ENCODE assay signal across 8 mouse cellular contexts in the genomic region with DNA sequence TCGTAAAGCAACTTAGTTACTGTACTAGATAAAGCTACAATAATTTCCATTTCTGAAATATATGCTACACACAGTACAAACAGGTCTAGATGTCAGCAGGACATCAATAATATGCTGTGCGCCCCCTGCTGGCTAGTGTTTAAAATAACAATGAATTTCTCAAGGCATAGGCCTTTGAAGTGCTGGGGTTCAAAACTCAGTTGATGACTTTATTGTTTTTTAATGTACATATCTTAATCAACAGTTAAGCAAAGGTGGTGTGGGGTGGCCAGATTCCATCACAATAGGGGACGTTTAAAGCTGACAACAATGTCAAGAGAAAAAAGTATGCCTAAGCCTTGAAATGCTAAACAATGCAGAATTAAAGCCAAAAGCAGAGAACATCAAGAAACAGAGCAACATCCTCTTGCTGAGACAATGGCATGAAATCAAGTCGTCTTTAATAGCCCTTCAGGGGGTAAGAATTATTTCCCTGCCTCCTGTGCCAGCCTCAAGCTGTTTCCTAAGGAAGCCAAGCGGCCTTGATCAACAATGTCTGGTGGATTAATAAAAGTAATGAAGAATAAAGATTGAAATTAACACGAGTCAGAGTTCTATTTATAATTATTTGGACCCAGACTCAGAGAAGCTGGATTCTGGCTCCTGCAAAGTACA. TPM values are rescaled to one million over a fixed set of nuclear protein-coding genes. Genes with fewer than 3 reads are reported as not detected.
DNase-seq lines count a peak whose midpoint lies in the region; ATAC-seq and TF ChIP-seq lines count a peak whose summit lies in the region.

No protein-coding gene starts in this region.

- DNase-seq in A20 (ENCODE audit: low read depth, low spot score), result peak; percentile 63
- peak; percentile 68 for DNase-seq in CH12.LX (ENCODE audit: extremely low read depth)
- peak; percentile 71 to 75 for DNase-seq in cerebellum, adult 2 months
- peak; percentile 86 for DNase-seq in lung, postnatal 0 days (ENCODE audit: low spot score)
- DNase-seq in right cerebral cortex, postnatal 4 days, result peak; percentile 75
- DNase-seq in layer of hippocampus, postnatal 36 days, result no peak

- H3K36me3 ChIP-seq in CH12.LX (replicated peaks in 1 of 2; ENCODE audit: control insufficient read depth in 1 of 2, insufficient read depth in 1 of 2, low read length in 1 of 2), result no peaks in the 10 kb centered on the region
- H3K36me3 ChIP-seq in intestine, postnatal 0 days (ENCODE audit: control insufficient read depth, insufficient read depth), result no peaks in the 10 kb centered on the region
- H3K36me3 ChIP-seq in lung, postnatal 0 days (ENCODE audit: insufficient read depth, low read length), result no peaks in the 10 kb centered on the region

- H3K4me1 ChIP-seq in CH12.LX (ENCODE audit: control insufficient read depth in 1 of 2, insufficient read depth in 2 of 2), result peaks cover 5 to 7% of the 10 kb centered on the region in 2 experiments; a peak in 3 of 4 replicates
- peaks cover 16% of the 10 kb centered on the region for H3K4me1 ChIP-seq in cerebellum, adult 2 months (ENCODE audit: control insufficient read depth, insufficient read depth, low read length)
- no peaks in the 10 kb centered on the region for H3K4me1 ChIP-seq in intestine, postnatal 0 days (replicated peaks; ENCODE audit: control insufficient read depth, insufficient read depth, low read length)
- H3K4me1 ChIP-seq in lung, postnatal 0 days (ENCODE audit: insufficient read depth, low read depth, low read length), result no peaks in the 10 kb centered on the region

- H3K79me2 ChIP-seq in CH12.LX (replicated peaks; ENCODE audit: control insufficient read depth, extremely low read depth, insufficient read depth, poor library complexity, severe bottlenecking), result no peaks in the 10 kb centered on the region

- in situ Hi-C loops in CH12.LX (cut with MboI; ENCODE audit: low pct_ligation_motif_present, low pct_unique_long_range_greater_than_20kb, low sequenced_read_pairs), result loop anchor here (10.0 kb wide), 1 partner anchor 293 kb away; no protein-coding TSS in a partner anchor

- H3K9me3 ChIP-seq in CH12.LX (replicated peaks; ENCODE audit: low read length), result peaks cover 8% of the 10 kb centered on the region
- H3K9me3 ChIP-seq in intestine, postnatal 0 days (ENCODE audit: control insufficient read depth), result no peaks in the 10 kb centered on the region
- H3K9me3 ChIP-seq in lung, postnatal 0 days (ENCODE audit: low read length), result no peaks in the 10 kb centered on the region

- TF ChIP-seq POLR2A in CH12.LX (IDR thresholded peaks at IDR 0.05; ENCODE audit: low read depth, low read length), result no peak
- no peak for TF ChIP-seq POLR2A in cerebellum, adult 2 months (IDR thresholded peaks at IDR 0.05; ENCODE audit: borderline replicate concordance, insufficient read depth, low read length)

- no peak overlapping the region for H3K27ac ChIP-seq in CH12.LX (ENCODE audit: insufficient read depth, low read depth)
- no peak overlapping the region for H3K27ac ChIP-seq in cerebellum, adult 2 months (ENCODE audit: insufficient read depth, low read length)
- H3K27ac ChIP-seq in intestine, postnatal 0 days (ENCODE audit: low read depth, low read length), result no peak overlapping the region
- H3K27ac ChIP-seq in lung, postnatal 0 days (ENCODE audit: low read length), result no peak overlapping the region

- no peak for TF ChIP-seq EP300 in CH12.LX (IDR thresholded peaks at IDR 0.05; ENCODE audit: low read length)
- no peak for TF ChIP-seq EP300 in lung, postnatal 0 days (IDR thresholded peaks at IDR 0.05)

- no peak overlapping the region for H3K4me2 ChIP-seq in CH12.LX (ENCODE audit: insufficient read depth, low read depth, poor library complexity, severe bottlenecking)
- H3K4me2 ChIP-seq in intestine, postnatal 0 days (replicated peaks; ENCODE audit: low read depth), result peak overlapping the region; percentile 98
- H3K4me2 ChIP-seq in lung, postnatal 0 days (replicated peaks; ENCODE audit: low read depth, low read length), result peak overlapping the region; percentile 87

- 0 out of 2 replicates have a peak, but pooled peaks have one; percentile 32 for ATAC-seq in granulocyte monocyte progenitor cell, adult 5-6 weeks (replicated peaks; ENCODE audit: poor library complexity, severe bottlenecking)
- ATAC-seq in intestine, postnatal 0 days, result no peak
- no peak for ATAC-seq in lung, postnatal 0 days

- TF ChIP-seq CTCF in CH12.LX (conservative IDR thresholded peaks at IDR 0.05 in 1 of 2, IDR thresholded peaks at IDR 0.05 in 1 of 2; ENCODE audit: low read depth in 2 of 2, low read length in 2 of 2), result peak; percentile 25 to 77; a peak in 3 of 4 replicates
- TF ChIP-seq CTCF in cerebellum, adult 2 months (IDR thresholded peaks at IDR 0.05; ENCODE audit: borderline replicate concordance, insufficient read depth, low read depth, low read length), result peak; percentile 29; the same call in 1 of the 2 replicates
- TF ChIP-seq CTCF in intestine, postnatal 0 days (IDR thresholded peaks at IDR 0.05; ENCODE audit: low read depth), result peak; percentile 84
- TF ChIP-seq CTCF in lung, postnatal 0 days (IDR thresholded peaks at IDR 0.05), result peak; percentile 81

- H3K4me3 ChIP-seq in CH12.LX (replicated peaks in 1 of 3; ENCODE audit: low read depth in 2 of 3, low read length in 2 of 3, poor library complexity in 1 of 3), result no peak overlapping the region
- H3K4me3 ChIP-seq in cerebellum, adult 2 months (replicated peaks; ENCODE audit: insufficient read depth, low read depth, low read length), result peak overlapping the region; percentile 39
- H3K4me3 ChIP-seq in intestine, postnatal 0 days (ENCODE audit: low read depth, low read length), result peak overlapping the region; percentile 68
- peak overlapping the region; percentile 86 for H3K4me3 ChIP-seq in lung, postnatal 0 days (ENCODE audit: low read depth, low read length)

- 22% methylated on average over 6 of the region's 6 CpGs for WGBS in cerebellum, adult 2 months
- WGBS in intestine, postnatal 0 days, result 21% methylated on average over 6 of the region's 6 CpGs
- 18% methylated on average over 6 of the region's 6 CpGs for WGBS in lung, postnatal 0 days

- H3K9ac ChIP-seq in CH12.LX (ENCODE audit: insufficient read depth, low read depth), result no peak overlapping the region
- no peak overlapping the region for H3K9ac ChIP-seq in intestine, postnatal 0 days (ENCODE audit: low read depth, low read length)
- H3K9ac ChIP-seq in lung, postnatal 0 days (replicated peaks; ENCODE audit: low read depth), result no peak overlapping the region

- H3K27me3 ChIP-seq in CH12.LX (replicated peaks), result no peaks in the 10 kb centered on the region
- no peaks in the 10 kb centered on the region for H3K27me3 ChIP-seq in cerebellum, adult 2 months (ENCODE audit: control insufficient read depth, insufficient read depth, low read length)
- H3K27me3 ChIP-seq in intestine, postnatal 0 days (replicated peaks; ENCODE audit: control insufficient read depth, insufficient read depth, low read length), result peaks cover 3% of the 10 kb centered on the region; the same call in 1 of the 2 replicates
- no peaks in the 10 kb centered on the region for H3K27me3 ChIP-seq in lung, postnatal 0 days (replicated peaks; ENCODE audit: insufficient read depth, low read length)

- peak; percentile 75 for TF ChIP-seq RAD21 in CH12.LX (IDR thresholded peaks at IDR 0.05; ENCODE audit: low read depth, low read length)

- dilution Hi-C loops in CH12.LX (cut with MboI; ENCODE audit: extremely low pct_ligation_motif_present, extremely low pct_unique_long_range_greater_than_20kb, low sequenced_read_pairs), result no loop called here

TF ChIP-seq in CH12.LX, 34 proteins besides CTCF, POLR2A, EP300 and RAD21:
- peak; percentile 83 for TF ChIP-seq SMC3 (IDR thresholded peaks at IDR 0.05; ENCODE audit: low read depth, low read length)
- no peak for TF ChIP-seq USF2 (conservative IDR thresholded peaks at IDR 0.05; ENCODE audit: low read depth, low read length)

RNA-seq across cellular contexts. Expression of a gene that starts 2.0 kb away (rescaled TPM):
- total RNA-seq in CH12.LX (2012; rRNA removed) (0.25 and 0.30 TPM in 2 replicates), CH12.LX (2014; rRNA removed) (0.09 and 0.46 TPM in 2 replicates)
- 0.10 and 0.13 TPM in 2 replicates for polyA plus RNA-seq in CH12.LX (2012; ENCODE audit: insufficient read length, low read depth)
- 11.5 and 12.5 TPM in 2 replicates for polyA plus RNA-seq in cerebellum, adult 2 months (2012; rRNA removed)
- total RNA-seq in granulocyte monocyte progenitor cell, adult 5-6 weeks (2014; fragmentation: Nextera tagmentation), result 0.30 and 2.4 TPM in 2 replicates
- 1.6 and 2.4 TPM in 2 replicates for total RNA-seq in granulocyte monocyte progenitor cell, adult 5-6 weeks (2017)
- 7.0 and 7.5 TPM in 2 replicates for polyA plus RNA-seq in intestine, postnatal 0 days (2015; fragmentation: Nextera tagmentation; extraction: Ambion mirVana)
- 21.4 and 21.5 TPM in 2 replicates for polyA plus RNA-seq in lung, postnatal 0 days (2015; fragmentation: Nextera tagmentation; extraction: Ambion mirVana)
- total RNA-seq in layer of hippocampus, postnatal 36 days (2021), result 10 to 100 TPM; 16.7 to 21.4 TPM

RNA-seq across cellular contexts. Expression of a gene that starts 43.6 kb away (rescaled TPM):
- total RNA-seq in CH12.LX (2012; rRNA removed), result 0.71 and 0.98 TPM in 2 replicates
- total RNA-seq in CH12.LX (2014; rRNA removed), result 0.45 and 0.59 TPM in 2 replicates
- 0.56 and 1.0 TPM in 2 replicates for polyA plus RNA-seq in CH12.LX (2012; ENCODE audit: insufficient read length, low read depth)
- polyA plus RNA-seq in cerebellum, adult 2 months (2012; rRNA removed), result 9.2 and 10.7 TPM in 2 replicates
- total RNA-seq in granulocyte monocyte progenitor cell, adult 5-6 weeks (2014; fragmentation: Nextera tagmentation), result 0.96 TPM in 1 of 2 replicates, not detected in the other
- total RNA-seq in granulocyte monocyte progenitor cell, adult 5-6 weeks (2017), result 0.31 and 0.52 TPM in 2 replicates
- 0.78 and 1.2 TPM in 2 replicates for polyA plus RNA-seq in intestine, postnatal 0 days (2015; fragmentation: Nextera tagmentation; extraction: Ambion mirVana)
- polyA plus RNA-seq in lung, postnatal 0 days (2015; fragmentation: Nextera tagmentation; extraction: Ambion mirVana), result 1.5 and 1.6 TPM in 2 replicates
- total RNA-seq in layer of hippocampus, postnatal 36 days (2021), result 10 to 100 TPM; 17.6 to 18.5 TPM

Comparison
In these comparisons a context has a peak if more than half of its experiments do, and no peak if none do; other contexts are left out.
1. DNase-seq: peak in A20 (single experiment), CH12.LX (single experiment), cerebellum, adult 2 months (2 of 2), lung, postnatal 0 days (single experiment) and right cerebral cortex, postnatal 4 days (single experiment); none in layer of hippocampus, postnatal 36 days (0 of 2).
2. H3K4me3 ChIP-seq: peak in cerebellum, adult 2 months (single experiment), intestine, postnatal 0 days (single experiment) and lung, postnatal 0 days (single experiment); none in CH12.LX (0 of 3).
3. CTCF ChIP-seq: peak in every context shown above with its lines; median percentile 84 in intestine, postnatal 0 days; 81 in lung, postnatal 0 days; 51 in CH12.LX; 29 in cerebellum, adult 2 months.